Mouse (Mus musculus): Measurements from ENCODE around the gene Gnb1. TPM values are rescaled to one million over a fixed set of nuclear protein-coding genes. Genes with fewer than 3 reads are reported as not detected.

Gene Gnb1
- polyA plus RNA-seq (2014; fragmentation: Nextera tagmentation; extraction: Ambion mirVana), result 771 and 811 TPM in 2 replicates

DNA sequence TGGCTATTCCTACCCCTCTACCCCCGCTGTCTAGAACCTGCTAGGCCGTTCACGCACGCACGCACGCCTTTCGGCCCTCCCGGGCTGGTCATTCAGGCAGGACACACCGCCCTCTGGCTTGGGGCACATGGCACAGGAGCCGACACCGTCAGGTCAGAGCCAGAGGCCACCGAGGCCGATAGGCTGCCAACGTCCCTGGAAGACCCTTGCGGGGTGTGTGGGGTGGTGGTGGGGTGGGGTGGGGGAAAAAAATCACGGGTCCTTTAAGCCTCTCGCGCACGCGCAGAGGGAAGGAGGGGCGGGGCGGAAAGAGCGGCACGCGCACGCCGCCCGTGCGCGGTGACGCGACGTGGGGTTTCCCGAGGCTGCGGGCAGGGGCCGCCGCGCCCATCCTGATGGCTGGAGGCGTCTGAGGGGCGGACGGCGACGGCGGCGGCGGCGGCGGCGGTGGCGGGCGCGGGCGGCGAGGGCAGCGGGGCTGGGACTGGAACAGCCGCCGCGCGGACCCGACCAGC, at the start of gene Gnb1:
Gene Gnb1, plus strand, starts transcription at position 372 of the 515 bp plus-strand sequence.
- Histone ChIP-seq H3K9ac (ENCODE audit: low read length) (peak within 1 kb of the TSS; percentile 100), H3K36me3 (ENCODE audit: control insufficient read depth, insufficient read depth, low read length) (no peaks in the 10 kb centered on the region), H3K4me1 (ENCODE audit: control insufficient read depth, insufficient read depth, low read length) (peaks cover 19% of the 10 kb centered on the region), H3K4me3 (ENCODE audit: low read depth, low read length) (peak within 1 kb of the TSS; percentile 99), H3K27me3 (ENCODE audit: control insufficient read depth, insufficient read depth, low read length) (no peaks in the 10 kb centered on the region; the same call in 1 of the 2 replicates), H3K9me3 (ENCODE audit: control insufficient read depth, low read length) (no peaks in the 10 kb centered on the region), H3K27ac (ENCODE audit: low read depth, low read length) (peak within 1 kb of the TSS; percentile 84), H3K4me2 (peak within 1 kb of the TSS; percentile 74)
- ATAC-seq (ENCODE audit: low FRiP score), result peak; percentile 89
- WGBS, result 0% methylated on average over 34 of the region's 60 CpGs
- peak; percentile 100 for DNase-seq (ENCODE audit: low spot score, missing footprints)

DNA sequence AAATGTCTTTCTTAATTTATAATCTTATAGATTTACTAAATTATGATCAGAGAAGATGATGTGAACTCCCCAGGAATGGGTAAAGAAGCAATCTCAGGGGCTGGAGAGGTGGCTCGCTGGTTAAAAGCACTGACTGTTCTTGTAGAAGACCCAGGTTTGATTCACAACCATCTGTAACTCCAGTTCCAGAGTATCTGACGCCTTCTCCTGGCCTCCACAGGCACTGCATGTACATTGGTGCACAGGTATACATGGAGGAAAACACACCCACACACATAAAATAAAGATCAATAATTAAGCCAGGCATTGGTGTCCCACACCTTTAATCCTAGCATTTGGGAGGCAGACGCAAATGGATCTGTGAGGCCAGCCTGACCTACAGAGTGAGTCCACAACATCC, 48.4 kb upstream of the Gnb1 start:
- no peak for ATAC-seq (ENCODE audit: low FRiP score)
- WGBS, result 76% methylated on average over 3 of the region's 3 CpGs
- Histone ChIP-seq H3K9ac (ENCODE audit: low read length) (no peak overlapping the region), H3K4me3 (ENCODE audit: low read depth, low read length) (no peak overlapping the region), H3K27ac (ENCODE audit: low read depth, low read length) (no peak overlapping the region), H3K27me3 (ENCODE audit: control insufficient read depth, insufficient read depth, low read length) (no peaks in the 10 kb centered on the region), H3K4me2 (no peak overlapping the region), H3K36me3 (ENCODE audit: control insufficient read depth, insufficient read depth, low read length) (no peaks in the 10 kb centered on the region), H3K4me1 (ENCODE audit: control insufficient read depth, insufficient read depth, low read length) (no peaks in the 10 kb centered on the region), H3K9me3 (ENCODE audit: control insufficient read depth, low read length) (no peaks in the 10 kb centered on the region)
- no peak for DNase-seq (ENCODE audit: low spot score, missing footprints)

DNA sequence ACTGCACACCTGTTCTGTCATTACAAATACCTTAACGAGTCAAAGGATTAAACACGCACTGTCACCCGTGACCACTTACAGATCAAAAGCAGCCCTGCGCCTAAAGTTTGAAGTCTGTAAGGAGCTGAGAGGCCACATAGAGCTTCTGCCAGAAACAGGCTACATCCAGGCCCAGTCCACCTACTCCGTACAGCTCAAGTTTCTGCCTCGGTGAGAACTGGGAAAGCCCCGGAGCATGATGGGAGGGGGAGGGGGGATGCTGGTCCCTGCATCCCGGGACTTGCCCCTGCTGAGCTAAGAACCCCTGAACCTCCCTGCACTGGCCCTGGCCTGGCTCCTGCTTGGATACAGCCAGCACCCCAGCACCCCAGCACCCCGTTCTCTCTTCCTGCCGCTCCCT, 39.6 kb upstream of the Gnb1 start:
- Histone ChIP-seq H3K4me1 (ENCODE audit: control insufficient read depth, insufficient read depth, low read length) (no peaks in the 10 kb centered on the region), H3K4me2 (no peak overlapping the region), H3K9ac (ENCODE audit: low read length) (no peak overlapping the region), H3K27me3 (ENCODE audit: control insufficient read depth, insufficient read depth, low read length) (no peaks in the 10 kb centered on the region), H3K36me3 (ENCODE audit: control insufficient read depth, insufficient read depth, low read length) (no peaks in the 10 kb centered on the region), H3K27ac (ENCODE audit: low read depth, low read length) (no peak overlapping the region), H3K9me3 (ENCODE audit: control insufficient read depth, low read length) (no peaks in the 10 kb centered on the region), H3K4me3 (ENCODE audit: low read depth, low read length) (no peak overlapping the region)
- DNase-seq (ENCODE audit: low spot score, missing footprints) (peak; percentile 81), ATAC-seq (ENCODE audit: low FRiP score) (no peak)
- 34% methylated on average over 10 of the region's 10 CpGs for WGBS

DNA sequence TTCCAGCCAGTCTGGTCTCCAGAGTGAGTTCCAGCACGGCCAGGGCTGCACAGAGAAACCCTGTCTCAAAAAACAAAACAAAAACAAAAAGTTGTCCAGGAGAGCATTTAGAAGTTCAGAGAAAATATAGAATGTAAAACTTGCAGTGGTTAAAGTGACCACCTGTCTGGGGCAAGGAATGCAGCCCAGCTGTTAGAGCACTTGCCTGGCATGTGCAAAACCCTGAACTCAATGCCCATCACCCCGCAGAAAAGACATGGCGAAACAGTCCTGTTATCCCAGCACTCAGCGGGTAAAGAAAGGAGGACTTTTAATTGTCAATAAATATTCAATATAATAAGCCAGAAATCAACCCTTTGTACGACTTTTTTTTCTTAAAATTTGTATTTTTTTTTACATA, 32.6 kb upstream of the Gnb1 start:
- DNase-seq (ENCODE audit: low spot score, missing footprints) (peak; percentile 17), ATAC-seq (ENCODE audit: low FRiP score) (no peak)
- Histone ChIP-seq H3K27me3 (ENCODE audit: control insufficient read depth, insufficient read depth, low read length) (no peaks in the 10 kb centered on the region), H3K27ac (ENCODE audit: low read depth, low read length) (no peak overlapping the region), H3K4me2 (no peak overlapping the region), H3K4me1 (ENCODE audit: control insufficient read depth, insufficient read depth, low read length) (no peaks in the 10 kb centered on the region), H3K36me3 (ENCODE audit: control insufficient read depth, insufficient read depth, low read length) (no peaks in the 10 kb centered on the region), H3K9me3 (ENCODE audit: control insufficient read depth, low read length) (no peaks in the 10 kb centered on the region), H3K4me3 (ENCODE audit: low read depth, low read length) (no peak overlapping the region), H3K9ac (ENCODE audit: low read length) (no peak overlapping the region)
- 84% methylated on average over 5 of the region's 5 CpGs for WGBS

DNA sequence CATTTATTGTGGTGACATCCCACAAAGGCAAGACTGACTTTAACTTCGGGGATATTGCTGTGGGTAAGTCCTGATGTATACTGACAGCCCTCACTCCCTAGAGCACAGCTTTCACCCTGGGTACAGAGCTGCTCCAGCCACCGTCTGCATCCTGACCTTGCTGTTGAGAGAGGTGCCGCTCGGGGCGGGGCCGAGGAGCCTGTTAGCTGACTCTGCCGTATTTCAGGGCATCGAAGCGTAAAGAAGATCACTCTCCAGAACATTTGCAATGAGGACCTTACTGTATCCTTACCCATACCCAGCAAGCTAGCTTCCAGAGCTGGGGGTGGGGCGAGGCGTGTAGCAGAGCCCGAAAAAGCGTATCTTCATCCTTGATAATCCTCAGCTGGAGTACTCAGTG, 28.1 kb upstream of the Gnb1 start:
- H3K9ac ChIP-seq (ENCODE audit: low read length), result no peak overlapping the region
- DNase-seq (ENCODE audit: low spot score, missing footprints) (peak; percentile 17), ATAC-seq (ENCODE audit: low FRiP score) (no peak)
- H3K9me3 ChIP-seq (ENCODE audit: control insufficient read depth, low read length), result no peaks in the 10 kb centered on the region
- H3K4me2 ChIP-seq, result no peak overlapping the region
- no peaks in the 10 kb centered on the region for H3K36me3 ChIP-seq (ENCODE audit: control insufficient read depth, insufficient read depth, low read length)
- no peaks in the 10 kb centered on the region for H3K27me3 ChIP-seq (ENCODE audit: control insufficient read depth, insufficient read depth, low read length)
- WGBS, result 83% methylated on average over 13 of the region's 13 CpGs
- H3K4me1 ChIP-seq (ENCODE audit: control insufficient read depth, insufficient read depth, low read length), result no peaks in the 10 kb centered on the region
- no peak overlapping the region for H3K4me3 ChIP-seq (ENCODE audit: low read depth, low read length)
- no peak overlapping the region for H3K27ac ChIP-seq (ENCODE audit: low read depth, low read length)

- H3K4me2 ChIP-seq, result no peak overlapping the region
- ATAC-seq (ENCODE audit: low FRiP score) (no peak), DNase-seq (ENCODE audit: low spot score, missing footprints) (peak; percentile 23)
- no peaks in the 10 kb centered on the region for H3K9me3 ChIP-seq (ENCODE audit: control insufficient read depth, low read length)
- no peak overlapping the region for H3K27ac ChIP-seq (ENCODE audit: low read depth, low read length)
- H3K4me3 ChIP-seq (ENCODE audit: low read depth, low read length), result no peak overlapping the region
- H3K4me1 ChIP-seq (ENCODE audit: control insufficient read depth, insufficient read depth, low read length), result no peaks in the 10 kb centered on the region
- no peaks in the 10 kb centered on the region for H3K36me3 ChIP-seq (ENCODE audit: control insufficient read depth, insufficient read depth, low read length)
- no peak overlapping the region for H3K9ac ChIP-seq (ENCODE audit: low read length)
- 85% methylated on average over 6 of the region's 6 CpGs for WGBS
- no peaks in the 10 kb centered on the region for H3K27me3 ChIP-seq (ENCODE audit: control insufficient read depth, insufficient read depth, low read length)
Measured at GRCm38 (mm10) chr4:155463611-155464010, 27.6 kb upstream of the Gnb1 start.

DNA sequence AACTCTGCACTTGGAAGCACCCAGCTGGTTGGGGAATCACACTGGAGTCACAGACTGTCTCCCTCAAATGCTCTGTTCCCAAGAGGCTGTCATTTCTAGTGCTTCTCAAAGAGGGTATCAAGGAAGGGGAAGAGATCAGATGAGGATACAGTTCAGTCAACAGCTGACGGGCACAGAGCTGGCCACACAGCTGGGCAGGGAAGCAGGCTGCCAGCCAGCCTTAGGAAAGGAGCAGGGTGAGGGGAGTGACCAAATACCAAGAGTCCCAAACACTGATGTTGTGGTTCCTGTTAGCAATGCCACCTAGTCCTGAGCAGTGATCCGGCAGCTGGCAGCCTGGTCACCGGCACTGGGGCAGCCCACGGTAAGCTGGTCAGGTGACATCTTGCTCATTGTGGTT, 27.1 kb upstream of the Gnb1 start:
- ATAC-seq (ENCODE audit: low FRiP score) (no peak), DNase-seq (ENCODE audit: low spot score, missing footprints) (no peak)
- Histone ChIP-seq H3K9ac (ENCODE audit: low read length) (no peak overlapping the region), H3K4me1 (ENCODE audit: control insufficient read depth, insufficient read depth, low read length) (no peaks in the 10 kb centered on the region), H3K27ac (ENCODE audit: low read depth, low read length) (no peak overlapping the region), H3K27me3 (ENCODE audit: control insufficient read depth, insufficient read depth, low read length) (no peaks in the 10 kb centered on the region), H3K9me3 (ENCODE audit: control insufficient read depth, low read length) (no peaks in the 10 kb centered on the region), H3K36me3 (ENCODE audit: control insufficient read depth, insufficient read depth, low read length) (no peaks in the 10 kb centered on the region), H3K4me3 (ENCODE audit: low read depth, low read length) (no peak overlapping the region), H3K4me2 (no peak overlapping the region)
- 89% methylated on average over 4 of the region's 4 CpGs for WGBS

DNA sequence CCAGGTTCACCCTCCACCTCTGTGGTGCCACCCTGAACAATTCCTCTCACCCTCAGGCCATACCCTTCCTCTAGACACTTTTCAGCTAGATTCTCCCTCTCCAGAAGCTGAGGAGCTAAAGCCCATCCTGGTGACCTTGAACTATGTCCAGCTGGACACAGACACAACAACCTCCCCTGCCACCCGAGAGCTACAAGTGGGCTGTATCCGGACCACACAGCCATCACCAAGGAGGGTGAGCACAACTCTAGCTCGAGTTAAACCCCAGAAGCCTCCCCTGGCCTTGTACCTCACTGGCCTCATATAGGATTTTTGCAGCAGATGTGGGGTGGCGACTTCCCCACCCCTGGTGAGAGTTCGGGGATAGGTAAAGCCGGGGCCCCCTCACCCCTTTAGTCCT, 25.6 kb upstream of the Gnb1 start:
- Histone ChIP-seq H3K36me3 (ENCODE audit: control insufficient read depth, insufficient read depth, low read length) (no peaks in the 10 kb centered on the region), H3K4me2 (no peak overlapping the region), H3K9me3 (ENCODE audit: control insufficient read depth, low read length) (no peaks in the 10 kb centered on the region), H3K4me1 (ENCODE audit: control insufficient read depth, insufficient read depth, low read length) (no peaks in the 10 kb centered on the region), H3K9ac (ENCODE audit: low read length) (no peak overlapping the region), H3K27ac (ENCODE audit: low read depth, low read length) (no peak overlapping the region), H3K4me3 (ENCODE audit: low read depth, low read length) (no peak overlapping the region), H3K27me3 (ENCODE audit: control insufficient read depth, insufficient read depth, low read length) (no peaks in the 10 kb centered on the region)
- 74% methylated on average over 6 of the region's 6 CpGs for WGBS
- DNase-seq (ENCODE audit: low spot score, missing footprints) (no peak), ATAC-seq (ENCODE audit: low FRiP score) (no peak)

GRCm38 (mm10) chr4:155466080-155466479, 25.1 kb upstream of the Gnb1 start:
- no peaks in the 10 kb centered on the region for H3K9me3 ChIP-seq (ENCODE audit: control insufficient read depth, low read length)
- H3K4me3 ChIP-seq (ENCODE audit: low read depth, low read length), result no peak overlapping the region
- no peaks in the 10 kb centered on the region for H3K4me1 ChIP-seq (ENCODE audit: control insufficient read depth, insufficient read depth, low read length)
- H3K27me3 ChIP-seq (ENCODE audit: control insufficient read depth, insufficient read depth, low read length), result no peaks in the 10 kb centered on the region
- no peak overlapping the region for H3K4me2 ChIP-seq
- no peaks in the 10 kb centered on the region for H3K36me3 ChIP-seq (ENCODE audit: control insufficient read depth, insufficient read depth, low read length)
- DNase-seq (ENCODE audit: low spot score, missing footprints), result no peak
- WGBS, result 81% methylated on average over 5 of the region's 5 CpGs
- H3K9ac ChIP-seq (ENCODE audit: low read length), result no peak overlapping the region
- no peak for ATAC-seq (ENCODE audit: low FRiP score)
- H3K27ac ChIP-seq (ENCODE audit: low read depth, low read length), result no peak overlapping the region

Data from midbrain, embryonic 11.5 days (tissue).